Mouse (Mus musculus): ENCODE measurements around the gene Hnf4a. TPM values are rescaled to one million over a fixed set of nuclear protein-coding genes. Genes with fewer than 3 reads are reported as not detected.
A peak's percentile ranks its signal among the peaks of the same experiment; 100 is the strongest.
"Not testable (repeated sequence)": the region's sequence is repeated elsewhere in the genome, so short reads cannot be mapped to it uniquely, and the experiment has no call there.

Gene Hnf4a
- total RNA-seq (2021) = under 1 TPM; 0.07 to 0.54 TPM
- long read RNA-seq, experiment 1 = 0 reads
- long read RNA-seq, experiment 2 = 0 reads

DNA sequence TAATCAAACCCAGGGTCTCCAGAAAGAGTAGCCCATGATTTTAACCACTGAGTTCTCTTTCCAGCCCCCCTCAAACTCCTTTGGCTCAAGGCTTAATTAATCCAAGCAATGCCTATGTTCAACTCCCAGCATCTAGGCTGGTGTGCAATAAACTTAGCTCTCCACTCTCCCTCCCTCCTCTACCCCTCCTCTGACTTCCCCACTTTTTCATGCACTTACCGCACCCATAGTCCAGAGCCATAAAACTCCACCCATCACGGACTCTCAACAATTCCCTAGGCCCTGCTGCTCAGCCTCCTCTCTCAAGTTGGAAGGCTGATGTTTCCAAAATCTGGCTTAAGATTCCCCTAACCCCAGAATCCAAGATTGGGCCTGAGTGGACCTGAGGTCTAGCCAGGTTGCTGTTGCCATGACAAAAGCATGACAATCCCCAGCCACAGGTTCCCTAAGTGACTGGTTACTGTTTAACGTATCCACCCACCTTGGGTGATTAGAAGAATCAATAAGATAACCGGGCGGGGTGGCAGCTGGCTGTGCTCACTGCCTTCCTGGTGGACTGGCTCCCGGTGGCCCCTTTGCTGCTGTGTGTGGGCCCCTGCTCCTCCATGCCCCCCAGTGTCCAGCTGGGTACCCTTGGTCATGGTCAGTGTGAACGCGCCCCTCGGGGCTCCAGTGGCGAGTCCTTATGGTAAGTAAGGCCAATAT lies at the start of gene Hnf4a:
Hnf4a (plus strand) TSS at position 509 of the 705 bp plus-strand sequence.
- DNase-seq (ENCODE audit: low spot score in 2 of 2) = no peak

DNA sequence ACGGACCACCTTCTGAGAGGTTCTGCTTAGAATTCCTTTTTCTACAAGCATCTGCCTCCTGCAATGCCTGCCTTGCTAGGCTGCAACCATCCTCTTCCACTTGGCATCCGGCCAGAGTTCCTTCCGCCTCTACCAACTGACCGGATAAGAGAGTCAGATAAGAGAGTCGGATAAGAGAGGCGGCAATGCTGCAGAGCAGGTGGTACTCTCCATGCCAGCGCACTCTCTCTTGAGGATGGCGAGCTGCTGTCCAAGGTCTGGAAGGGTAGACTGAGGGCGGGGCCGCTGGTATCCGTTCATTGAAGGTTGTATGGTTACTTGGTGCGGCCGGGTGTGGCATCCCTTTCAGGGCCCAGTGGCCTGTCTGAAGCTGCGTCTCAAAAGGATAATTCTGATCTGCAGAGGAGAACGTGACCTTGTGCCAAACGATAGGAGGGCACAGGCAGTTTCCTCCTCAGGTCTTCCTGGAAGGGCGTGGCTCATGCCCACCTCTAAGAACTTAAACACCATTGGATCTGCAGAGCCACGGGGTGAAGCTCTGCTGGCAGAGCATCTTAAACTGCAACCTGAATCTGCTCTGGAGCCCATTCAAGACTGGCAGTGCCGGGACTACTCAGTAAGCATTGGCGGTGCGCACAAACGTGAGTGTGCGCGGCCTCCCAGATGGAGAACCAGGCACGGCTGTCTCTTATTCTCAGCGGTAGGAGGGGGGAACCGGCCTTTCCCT lies 47.9 kb upstream of the Hnf4a start:
- no peak for DNase-seq (ENCODE audit: low spot score in 2 of 2)

DNA sequence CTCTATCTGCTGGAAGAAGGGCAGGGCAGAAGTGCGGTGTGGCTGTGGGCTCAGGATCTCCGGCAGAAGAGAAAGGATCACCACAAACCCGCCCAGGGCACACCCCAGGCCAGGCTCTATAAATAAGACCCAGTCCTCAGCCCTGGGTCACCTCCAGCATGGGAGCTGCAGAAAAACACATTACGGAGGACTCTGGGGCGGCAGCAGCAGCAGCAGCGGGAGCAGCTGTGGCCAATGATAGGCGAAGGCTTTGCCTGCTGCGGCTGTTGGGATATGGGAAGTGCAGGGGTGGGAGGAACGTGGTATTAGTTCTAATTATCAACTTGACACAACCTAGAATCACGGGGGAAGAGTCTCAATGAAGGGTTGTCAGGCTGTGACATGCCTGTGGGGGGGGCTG lies 47.2 kb upstream of the Hnf4a start:
- no peak for DNase-seq (ENCODE audit: low spot score in 2 of 2)

DNA sequence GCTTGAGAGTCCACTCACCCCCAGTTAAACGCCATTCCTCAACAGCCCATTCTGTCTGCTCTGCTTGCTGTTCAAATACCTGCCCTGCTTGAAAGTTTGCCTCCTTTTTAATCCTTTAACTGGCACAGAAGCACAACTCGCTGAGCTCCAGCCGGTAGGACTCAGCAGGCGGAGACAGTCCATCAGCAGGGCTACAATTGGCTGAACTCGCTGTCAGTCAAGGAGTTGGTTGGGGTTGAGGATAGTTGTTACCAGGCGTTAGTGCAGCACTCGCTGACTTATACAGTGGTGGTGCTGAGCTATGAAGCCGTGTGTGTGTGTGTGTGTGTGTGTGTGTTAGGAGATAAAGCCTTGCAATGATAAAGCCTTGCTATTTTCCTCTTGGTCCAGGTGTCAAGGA lies 46.0 kb upstream of the Hnf4a start:
- no peak for DNase-seq (ENCODE audit: low spot score in 2 of 2)

DNA sequence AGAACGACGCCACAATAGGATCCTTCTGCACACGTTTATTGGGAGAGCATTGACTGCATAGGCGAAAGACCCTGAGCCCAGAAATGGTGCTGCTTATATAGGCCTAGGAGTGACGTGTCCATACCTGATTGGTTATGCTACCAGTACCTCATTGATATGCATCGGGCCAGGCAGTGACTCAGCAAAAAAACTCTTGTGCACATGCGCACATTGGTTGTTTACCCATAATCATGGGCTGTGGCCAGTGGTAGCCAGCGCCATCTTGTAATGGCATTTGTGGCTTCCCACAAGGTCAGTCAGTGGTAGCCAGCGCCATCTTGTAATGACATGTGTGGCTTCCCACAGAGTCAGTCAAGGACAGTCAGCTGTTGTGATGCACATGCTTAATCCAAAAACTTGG lies 45.3 kb upstream of the Hnf4a start:
- not testable (repeated sequence) for DNase-seq (ENCODE audit: low spot score in 2 of 2)

DNA sequence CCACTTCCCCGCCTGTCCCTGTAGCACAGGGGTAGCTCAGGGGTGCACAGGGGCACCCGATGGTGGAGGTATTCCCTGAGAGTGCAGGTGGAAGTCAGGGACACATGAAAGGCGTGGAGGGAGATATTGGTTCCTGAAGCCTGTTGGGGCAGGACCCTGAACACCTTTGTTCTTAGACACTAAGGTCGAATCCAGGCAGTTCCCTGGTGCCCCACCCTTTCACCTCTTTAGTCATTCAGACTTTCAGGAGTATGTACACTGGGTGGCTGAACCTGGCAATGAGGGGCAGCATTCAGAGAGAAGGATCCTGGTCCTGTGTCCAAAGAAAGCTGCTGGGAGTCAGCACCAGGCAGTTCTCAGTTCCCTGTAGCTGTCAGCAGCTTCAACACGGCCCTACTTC lies 44.2 kb upstream of the Hnf4a start:
- DNase-seq (ENCODE audit: low spot score in 2 of 2) = no peak

DNA sequence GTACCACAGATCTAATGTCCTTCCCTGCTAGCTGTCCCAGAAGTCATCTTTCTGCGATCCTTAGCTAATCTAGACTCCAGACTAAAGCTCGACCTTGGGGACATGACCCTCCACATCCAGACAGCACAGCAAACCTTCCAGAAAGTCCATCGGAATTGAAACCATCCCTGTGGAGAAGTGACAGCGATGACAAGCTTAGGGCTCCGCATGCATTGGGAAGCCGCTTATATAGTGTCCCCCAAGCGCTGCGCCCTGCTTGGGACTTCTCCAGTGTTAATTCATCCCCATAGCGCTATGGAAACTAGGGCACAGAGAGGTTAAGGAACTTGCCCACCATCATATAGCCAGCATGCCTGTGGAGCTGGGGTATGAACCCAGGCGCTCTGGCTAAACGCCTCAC lies 43.8 kb upstream of the Hnf4a start:
- no peak for DNase-seq (ENCODE audit: low spot score in 2 of 2)

DNA sequence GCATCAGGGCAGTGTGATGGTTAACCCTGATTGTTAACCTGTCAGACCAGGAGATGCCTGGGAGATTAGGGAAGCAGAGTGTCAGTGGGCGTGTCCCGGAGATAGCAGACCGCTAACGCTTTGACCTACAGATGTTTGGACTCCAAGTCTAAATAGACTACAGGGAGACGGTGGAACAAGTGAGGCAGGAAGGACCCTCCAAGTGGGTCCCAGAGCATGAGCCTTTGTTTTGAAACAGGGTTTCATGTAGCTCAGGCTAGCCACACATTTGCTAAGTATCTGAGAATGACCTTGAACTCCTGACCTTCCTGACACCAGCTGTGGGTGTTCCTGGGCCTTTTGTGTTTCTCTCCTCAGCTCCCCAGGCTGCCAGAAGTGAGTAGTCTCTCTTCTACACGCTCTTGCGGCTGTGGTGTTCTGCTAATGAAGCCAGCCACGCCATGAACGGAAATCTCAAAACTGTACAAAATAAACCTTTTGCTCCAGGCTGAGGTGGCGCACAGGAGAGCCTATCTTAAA lies 43.3 kb upstream of the Hnf4a start:
- DNase-seq (ENCODE audit: low spot score in 2 of 2) = no peak

DNA sequence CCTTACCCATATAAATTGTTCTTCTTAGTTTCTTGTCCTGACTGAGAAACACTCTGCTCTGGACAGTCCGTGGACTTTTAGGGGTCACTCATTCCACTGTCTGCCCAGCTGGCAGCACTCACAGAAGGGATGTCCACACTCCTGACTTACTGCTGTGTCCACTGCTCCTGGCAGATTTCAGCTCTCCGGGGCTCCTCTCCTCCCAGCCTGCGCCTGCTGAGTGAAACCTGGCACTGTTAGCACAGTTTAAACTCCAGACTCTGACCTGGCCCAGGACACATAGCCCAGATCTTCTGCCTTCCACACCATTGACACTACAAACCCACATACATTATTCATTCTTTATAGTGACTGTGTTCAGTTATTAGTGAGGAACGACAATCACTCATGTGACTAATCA lies 42.6 kb upstream of the Hnf4a start:
- no peak for DNase-seq (ENCODE audit: low spot score in 2 of 2)

DNA sequence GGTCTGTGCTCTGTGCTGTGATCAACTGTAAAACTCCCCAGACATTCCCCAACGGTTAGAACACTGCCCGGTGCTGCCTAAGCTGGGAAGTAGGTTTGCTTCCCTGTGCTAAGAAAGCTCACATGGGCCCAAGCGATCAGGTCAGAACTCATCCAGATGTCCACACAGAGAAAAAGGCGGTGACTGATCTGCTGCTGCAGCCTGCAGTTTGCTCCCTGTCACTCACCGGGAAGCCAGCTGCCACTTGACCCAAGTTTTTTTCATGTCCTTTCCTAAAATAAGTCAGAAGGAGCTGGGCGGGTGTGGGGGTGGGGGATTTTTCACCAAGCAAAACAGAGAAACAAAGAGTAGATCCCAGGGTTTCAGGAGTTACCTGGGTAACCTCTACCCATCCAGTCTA lies 42.0 kb upstream of the Hnf4a start:
- DNase-seq (ENCODE audit: low spot score in 2 of 2) = no peak

DNA sequence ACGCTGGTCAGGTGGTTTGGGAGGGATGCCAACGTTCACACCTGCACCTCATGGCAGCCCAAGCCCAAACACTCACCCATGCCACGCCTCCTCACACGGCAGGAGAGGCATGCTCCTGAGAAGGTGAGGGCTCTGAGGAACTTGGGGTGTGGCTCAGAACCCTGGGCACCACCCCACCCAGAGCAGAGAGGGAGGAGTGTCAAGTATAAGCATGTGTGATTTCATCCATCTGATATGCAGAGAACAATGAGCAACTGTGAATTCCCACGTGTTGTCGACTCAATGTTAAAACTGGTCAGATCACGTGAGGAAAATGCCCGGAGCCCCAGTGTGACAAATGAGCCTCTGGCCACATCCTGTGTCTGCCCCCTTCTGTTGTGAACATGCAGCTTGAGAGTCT lies 39.8 kb upstream of the Hnf4a start:
- DNase-seq (ENCODE audit: low spot score in 2 of 2) = no peak

DNA sequence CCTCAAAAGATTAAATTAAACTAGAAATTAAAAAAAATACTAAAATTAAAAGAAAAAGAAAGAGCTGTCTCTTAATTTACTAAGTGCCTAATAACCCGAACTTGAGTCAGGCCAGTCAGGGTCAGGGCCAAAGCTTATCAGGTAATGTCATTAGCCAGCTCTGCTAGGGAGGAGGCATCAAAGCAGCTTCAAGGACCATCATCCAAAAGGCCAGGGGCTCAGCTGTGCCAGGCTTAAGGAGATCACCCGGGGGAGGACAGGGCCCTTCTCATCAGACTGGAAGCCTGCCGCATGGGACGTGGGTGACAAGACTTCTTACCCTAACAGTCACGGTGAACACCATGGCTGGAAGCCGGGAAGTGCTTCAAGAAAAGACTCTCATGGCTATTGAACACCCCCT lies 39.0 kb upstream of the Hnf4a start:
- no peak for DNase-seq (ENCODE audit: low spot score in 2 of 2)

DNA sequence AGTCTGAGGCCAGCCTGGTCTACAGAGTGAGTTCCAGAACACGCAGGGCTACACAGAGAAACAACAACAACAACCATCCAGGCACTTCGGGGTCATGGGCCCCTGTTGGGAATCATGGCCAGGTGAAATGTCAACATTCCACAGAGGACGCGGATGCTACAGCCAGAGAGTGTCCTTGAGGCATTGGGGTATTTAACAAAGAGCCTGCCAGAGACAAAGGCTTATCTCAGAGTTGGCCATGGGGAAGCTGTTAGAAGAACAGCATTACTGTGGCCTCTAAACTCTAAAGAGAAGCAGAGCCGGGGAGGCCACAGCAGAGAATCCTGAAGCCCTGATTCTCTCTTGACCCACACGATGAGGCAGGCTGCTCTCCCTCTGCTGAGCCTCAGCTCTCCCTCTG lies 37.7 kb upstream of the Hnf4a start:
- no peak for DNase-seq (ENCODE audit: low spot score in 2 of 2)

DNA sequence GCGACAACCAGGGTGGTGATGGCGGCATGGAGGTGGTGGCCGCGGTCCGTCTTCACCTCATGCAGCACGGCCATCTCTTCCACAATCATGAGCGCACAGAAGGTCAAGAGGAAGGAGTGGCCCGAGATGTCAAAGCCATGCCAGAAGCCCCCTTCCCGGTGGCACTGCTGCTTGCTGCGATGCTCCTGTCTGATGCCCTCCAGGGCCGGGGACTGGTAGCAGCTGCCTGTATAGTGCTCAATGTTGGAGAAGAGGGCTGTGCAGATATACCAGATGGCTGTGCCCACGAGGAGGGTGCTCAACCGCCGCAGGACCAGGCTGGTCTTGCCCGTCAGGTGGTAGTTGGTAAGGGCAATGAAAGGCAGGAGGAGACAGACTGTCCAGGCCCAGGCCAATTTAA lies 36.9 kb upstream of the Hnf4a start:
- no peak for DNase-seq (ENCODE audit: low spot score in 2 of 2)

DNA sequence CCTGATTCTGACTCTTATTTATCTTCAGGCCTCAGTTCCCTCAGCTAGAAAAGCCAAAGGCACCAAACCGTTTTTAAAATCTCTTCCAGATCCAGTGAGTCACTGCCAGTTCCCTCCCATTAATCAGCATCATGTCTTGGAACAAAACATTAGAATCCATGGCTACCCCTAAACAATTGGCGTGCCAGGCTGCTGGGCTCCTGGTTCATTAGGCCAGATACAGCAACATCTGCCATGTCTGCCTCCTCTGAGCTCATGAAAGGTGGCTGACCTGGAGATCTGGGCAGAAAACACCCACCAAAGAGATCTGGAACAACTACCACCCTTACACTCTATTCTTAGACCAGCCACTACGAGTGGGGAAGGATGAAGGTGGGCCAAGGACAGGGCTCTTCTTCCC lies 35.5 kb upstream of the Hnf4a start:
- no peak for DNase-seq (ENCODE audit: low spot score in 2 of 2)

DNA sequence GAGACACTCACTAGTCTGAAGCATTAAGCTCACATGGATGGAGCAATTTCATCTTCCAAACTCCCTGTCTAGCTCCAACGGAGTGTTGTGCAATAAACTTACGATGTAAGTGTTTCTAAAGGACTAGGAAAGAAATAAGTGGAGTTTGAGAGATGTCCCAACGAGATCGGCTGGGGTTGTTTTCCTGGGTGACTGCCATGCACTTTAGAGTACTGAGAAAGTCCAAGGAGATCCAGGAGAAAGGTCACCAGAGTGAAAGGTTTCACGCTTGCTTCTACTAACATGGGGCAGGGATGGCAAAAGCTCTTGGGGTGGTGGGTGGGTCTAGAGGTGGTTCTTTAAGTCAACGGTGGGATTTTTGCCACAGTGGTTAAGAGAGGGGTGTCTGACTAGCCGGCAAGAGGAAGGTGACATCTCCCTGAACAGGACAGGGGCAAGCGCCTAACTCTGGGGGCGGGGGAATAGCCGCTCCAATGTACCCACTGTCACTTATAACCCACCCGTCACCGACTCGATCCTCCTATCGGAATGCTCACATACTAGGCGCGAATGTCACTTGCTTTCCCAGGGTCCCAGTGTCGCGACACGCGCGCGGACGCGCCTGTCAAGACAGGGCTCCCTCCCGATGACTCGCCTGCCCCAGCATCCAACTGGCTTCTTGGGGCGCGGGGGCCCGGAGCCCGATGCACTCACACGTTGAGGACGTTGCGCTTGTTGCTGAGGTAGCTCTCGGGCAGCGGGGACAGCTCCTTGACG lies 34.7 kb upstream of the Hnf4a start:
- no peak for DNase-seq (ENCODE audit: low spot score in 2 of 2)

DNA sequence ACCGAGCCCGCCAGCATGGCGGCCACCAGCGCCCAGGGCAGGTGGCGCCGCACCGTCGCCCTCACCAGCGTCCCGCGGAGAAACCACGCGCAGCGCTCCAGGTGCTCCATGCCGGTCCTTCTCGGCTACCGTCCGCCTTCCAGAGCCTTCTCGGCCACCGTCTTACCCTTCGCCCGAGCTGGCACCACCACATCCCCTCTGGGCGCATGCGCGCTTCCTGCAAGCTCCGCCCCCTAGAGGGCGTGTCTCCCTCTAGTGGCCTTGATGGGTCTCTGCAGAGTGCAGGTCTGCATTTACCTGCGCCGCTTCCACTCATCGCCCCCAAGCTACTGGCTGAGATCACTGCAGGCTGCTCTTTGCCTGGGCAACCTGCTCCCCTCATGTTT lies 34.1 kb upstream of the Hnf4a start, which contains the start of gene Fitm2:
Fitm2 (minus strand) TSS at position 164 of the 386 bp plus-strand sequence.
- DNase-seq (ENCODE audit: low spot score in 2 of 2) = peak; percentile 86 to 94

DNA sequence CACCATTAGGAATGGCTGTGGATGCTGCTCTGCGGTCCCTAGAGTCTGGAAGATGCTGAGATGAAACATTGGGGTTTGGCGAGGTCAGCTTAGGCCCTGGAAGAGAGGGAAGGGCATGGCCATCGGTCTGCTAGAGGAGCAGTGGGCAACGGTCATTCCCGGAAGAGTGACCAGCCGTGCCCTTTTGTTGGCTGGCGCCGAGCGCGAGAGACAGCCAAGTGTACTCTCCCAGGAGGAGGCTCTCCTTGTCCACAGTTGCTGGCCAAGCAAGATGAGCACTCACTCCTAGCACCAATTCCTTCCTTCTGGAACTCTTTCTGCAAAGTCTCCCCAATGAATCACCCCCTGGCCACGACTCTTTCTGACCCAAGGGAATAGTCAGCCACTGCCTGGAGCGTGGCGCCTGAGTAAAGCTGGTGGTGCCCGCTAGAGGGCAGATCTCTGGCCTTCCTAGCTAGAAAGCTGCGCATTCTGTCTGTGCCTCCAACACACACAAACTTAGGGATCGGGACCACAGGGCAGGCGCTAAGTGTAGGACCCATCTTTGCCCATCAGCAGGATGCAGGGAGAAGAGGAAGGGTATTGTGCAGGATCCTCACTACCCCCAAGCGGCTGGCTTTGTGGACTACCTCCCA lies 26.3 kb upstream of the Hnf4a start:
- no peak for DNase-seq (ENCODE audit: low spot score in 2 of 2)

DNA sequence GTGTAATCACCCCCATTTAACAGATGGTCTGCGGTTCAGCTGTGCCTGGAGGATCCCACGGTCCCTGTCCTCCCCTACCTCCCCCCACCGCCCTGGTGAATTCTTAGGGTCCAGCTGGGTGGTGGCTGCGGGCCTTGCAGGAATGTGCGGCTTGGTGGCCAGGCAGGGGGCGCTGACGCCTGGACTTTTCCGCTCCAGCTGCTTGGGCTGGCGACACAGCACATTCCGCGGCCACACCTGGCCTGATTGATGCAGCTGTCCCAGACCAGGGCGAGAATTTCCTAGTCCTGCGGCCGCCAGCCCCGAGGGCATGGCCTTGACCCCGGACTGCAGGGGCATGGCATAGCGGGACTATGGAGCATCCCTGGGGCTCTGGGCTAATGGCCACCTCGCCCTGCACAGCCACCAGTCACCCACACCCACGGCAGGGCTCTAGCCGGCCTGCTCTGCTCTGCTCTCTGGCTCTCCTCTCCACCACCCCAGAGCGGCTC lies 25.0 kb upstream of the Hnf4a start:
- peak in 1 of 2 experiments; percentile 40 for DNase-seq (ENCODE audit: low spot score in 2 of 2)

DNA sequence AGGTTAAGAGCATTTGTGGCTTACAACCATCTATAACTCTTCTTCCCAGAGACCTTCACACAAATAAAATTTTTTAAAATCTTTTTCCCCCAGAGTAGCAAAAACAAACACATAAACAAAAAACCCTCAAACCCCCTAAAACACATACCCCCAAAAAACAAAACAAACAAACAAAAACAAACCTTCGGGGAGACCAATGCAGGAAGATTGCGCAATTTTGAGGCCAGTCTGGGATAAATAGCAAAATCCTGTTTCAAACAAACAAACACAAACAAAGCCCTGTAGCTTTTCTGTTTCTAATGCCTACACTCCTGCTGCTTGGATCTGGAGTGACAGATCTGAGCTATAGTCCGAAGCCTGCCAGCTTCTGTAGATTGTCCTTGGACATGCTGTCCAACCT lies 19.2 kb upstream of the Hnf4a start:
- no peak for DNase-seq (ENCODE audit: low spot score in 2 of 2)

DNA sequence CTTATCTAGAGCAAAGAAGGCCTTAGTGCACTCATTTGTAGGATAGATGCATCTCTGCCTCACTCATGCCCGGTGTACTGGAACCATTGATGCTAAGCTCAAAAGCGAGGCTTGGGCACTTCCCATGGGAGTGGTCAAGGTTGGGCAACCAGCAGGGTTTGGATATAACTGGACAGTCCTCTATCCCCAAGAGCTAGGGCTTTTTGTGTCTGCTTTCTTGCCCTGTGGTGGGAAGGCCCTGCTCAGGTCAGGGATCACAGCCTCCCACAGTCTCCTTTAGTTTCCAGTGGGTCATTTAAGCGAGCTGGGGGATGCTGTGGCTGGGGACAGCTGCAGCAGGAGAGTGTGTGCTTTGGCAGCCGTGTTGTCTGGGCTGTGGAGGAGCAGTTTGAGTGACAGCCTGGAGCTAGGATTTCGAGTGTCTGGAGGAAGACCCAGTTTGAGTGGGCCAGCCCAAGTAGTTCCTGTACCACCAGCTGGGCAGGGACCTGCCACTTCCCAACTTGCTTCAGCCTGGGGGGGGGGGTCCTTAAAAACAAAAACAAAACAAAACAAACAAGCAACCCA lies 16.8 kb upstream of the Hnf4a start:
- no peak for DNase-seq (ENCODE audit: low spot score in 2 of 2)

Measured in gastrocnemius, postnatal 4 days (tissue).